Mouse (Mus musculus) liver, adult 2 months (tissue): Measurements from ENCODE around the gene Hs6st3.

Experiments
- CTCF ChIP-seq: fragments of 200-500 bp; IDR thresholded peaks from 2 replicates; pipeline ENCODE4 v1.5.1; 2011; ENCODE audit warnings: low read depth, low read length, control low read depth
- POLR2A ChIP-seq: fragments of 200-500 bp; IDR thresholded peaks from 2 replicates; pipeline ENCODE4 v1.6.1; 2011; ENCODE audit warnings: low read length, control low read depth; ENCODE audit not compliant: insufficient read depth; ENCODE audit errors: extremely low read depth

DNA sequence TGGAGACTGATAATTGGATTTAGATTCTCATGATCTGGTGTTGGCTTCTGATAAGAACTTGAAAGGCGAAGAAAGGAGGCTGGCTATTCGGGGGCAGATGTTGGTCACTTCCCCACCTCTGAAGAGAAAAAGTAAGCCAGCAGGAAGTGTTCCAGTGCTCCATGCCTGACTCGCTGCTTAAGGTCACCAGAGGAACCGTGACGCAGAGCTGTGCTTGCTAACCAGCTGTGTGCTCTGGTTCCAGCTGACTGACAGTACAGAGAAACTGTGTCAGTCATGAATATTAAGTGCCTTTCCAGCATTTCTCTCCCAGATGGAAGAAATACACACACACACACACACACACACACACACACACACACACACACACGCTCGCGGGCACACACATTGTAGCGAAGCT, 694.8 kb downstream of the Hs6st3 start:
- no peak for TF ChIP-seq CTCF
- no peak for TF ChIP-seq POLR2A
